Mouse (Mus musculus): ENCODE data around the gene Fgf14. TPM values are rescaled to one million over a fixed set of nuclear protein-coding genes. Genes with fewer than 3 reads are reported as not detected.

The Fgf14 gene
- total and polyA plus RNA-seq, 3 experiments, result not detected

DNA sequence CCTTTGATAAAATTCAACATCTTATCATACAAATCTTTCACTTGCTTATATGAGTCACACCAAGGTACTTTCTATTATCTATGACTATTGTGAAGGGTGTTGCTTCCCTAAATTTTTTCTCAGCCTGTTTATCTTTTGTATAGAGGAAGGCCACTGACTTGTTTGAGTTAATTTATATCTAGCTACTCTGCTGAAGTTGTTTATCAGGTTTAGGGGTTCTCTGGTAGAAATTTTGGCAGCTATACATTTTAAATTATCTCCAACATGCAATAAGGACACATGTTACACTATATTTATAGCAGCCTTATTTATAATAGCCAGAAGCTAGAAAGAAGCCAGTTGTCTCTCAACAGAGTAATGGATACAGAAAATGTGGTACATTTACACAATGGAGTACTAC lies 389.9 kb downstream of the Fgf14 start (continued):
- TF ChIP-seq CTCF (IDR thresholded peaks at IDR 0.05 in 2 of 3, conservative IDR thresholded peaks at IDR 0.05 in 1 of 3; ENCODE audit: control insufficient read depth in 1 of 3, insufficient read depth in 1 of 3, low read depth in 2 of 3, low read length in 3 of 3, poor library complexity in 1 of 3, severe bottlenecking in 1 of 3), result no peak
- TF ChIP-seq SIN3A (IDR thresholded peaks at IDR 0.05; ENCODE audit: low read length), result 0 out of 2 replicates have a peak, but pooled peaks have one; percentile 16
- no peak for TF ChIP-seq JUND (IDR thresholded peaks at IDR 0.05; ENCODE audit: low read depth, low read length)
- TF ChIP-seq KAT2A (conservative IDR thresholded peaks at IDR 0.05; ENCODE audit: low read depth, low read length), result no peak
- TF ChIP-seq ELF1 (IDR thresholded peaks at IDR 0.05; ENCODE audit: low read depth, low read length), result no peak
- TF ChIP-seq ZKSCAN1 (IDR thresholded peaks at IDR 0.05; ENCODE audit: low read depth, low read length), result no peak
- no peak for TF ChIP-seq ZC3H11A (IDR thresholded peaks at IDR 0.05; ENCODE audit: low read depth, low read length)
- no peak for TF ChIP-seq RAD21 (IDR thresholded peaks at IDR 0.05; ENCODE audit: low read depth, low read length)
- no peak for TF ChIP-seq E2F4 (IDR thresholded peaks at IDR 0.05; ENCODE audit: borderline replicate concordance, low read depth, low read length)
- peak; percentile 38; the same call in 1 of the 2 replicates for TF ChIP-seq GATA1 (IDR thresholded peaks at IDR 0.05; ENCODE audit: low read depth, low read length)
- no peak for TF ChIP-seq HCFC1 (IDR thresholded peaks at IDR 0.05; ENCODE audit: low read depth, low read length)
- TF ChIP-seq BHLHE40 (IDR thresholded peaks at IDR 0.05; ENCODE audit: borderline replicate concordance, low read depth, low read length), result no peak
- no peak for TF ChIP-seq USF2 (IDR thresholded peaks at IDR 0.05; ENCODE audit: borderline replicate concordance in 1 of 2, insufficient read depth in 1 of 2, low read depth in 1 of 2, low read length in 2 of 2)
- no peak for TF ChIP-seq POLR2A (IDR thresholded peaks at IDR 0.05; ENCODE audit: control insufficient read depth in 1 of 2, insufficient read depth in 1 of 2, low read depth in 1 of 2, low read length in 2 of 2, poor library complexity in 1 of 2)
- no peak for TF ChIP-seq GABPA (IDR thresholded peaks at IDR 0.05; ENCODE audit: low read depth, low read length)
- TF ChIP-seq ZNF384 (IDR thresholded peaks at IDR 0.05; ENCODE audit: low read depth, low read length), result no peak
- TF ChIP-seq TAL1 (IDR thresholded peaks at IDR 0.05; ENCODE audit: low read length), result no peak

DNA sequence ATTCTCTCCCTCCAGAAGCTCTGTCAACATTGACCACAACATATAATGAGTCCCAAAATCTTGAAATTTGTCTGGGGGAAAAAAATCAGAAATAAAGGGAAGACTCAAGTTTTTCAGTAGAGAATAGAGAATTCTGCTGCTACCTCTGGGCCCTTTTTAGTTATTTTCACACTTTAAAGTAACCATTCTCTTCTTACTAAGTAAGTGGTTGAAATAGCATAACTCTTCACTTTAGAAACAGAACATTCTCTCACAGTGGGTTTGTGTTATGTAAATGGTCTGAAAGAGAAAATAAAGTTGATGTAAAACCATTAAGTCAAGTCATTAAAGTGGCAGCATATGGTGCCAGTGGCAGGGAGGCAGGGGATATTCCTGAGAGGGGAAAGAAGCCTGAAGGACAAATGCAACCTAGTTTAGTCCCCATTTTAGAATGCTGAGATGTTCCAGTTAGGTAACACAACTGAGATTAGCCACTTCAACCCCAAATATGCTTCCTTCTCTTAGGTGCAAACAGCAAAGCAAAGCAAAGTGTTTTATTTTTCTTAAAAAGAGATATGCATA lies 398.5 kb downstream of the Fgf14 start:
- H3K9ac ChIP-seq (ENCODE audit: control insufficient read depth, low read depth, low read length, poor library complexity, severe bottlenecking), result no peak overlapping the region
- no peaks in the 10 kb centered on the region for H3K27me3 ChIP-seq (ENCODE audit: control insufficient read depth in 1 of 2, insufficient read depth in 2 of 2, low read length in 2 of 2)
- no peaks in the 10 kb centered on the region for H3K79me2 ChIP-seq (ENCODE audit: control insufficient read depth, insufficient read depth, low read length, poor library complexity)
- TF ChIP-seq KAT2A (conservative IDR thresholded peaks at IDR 0.05; ENCODE audit: low read depth, low read length) (no peak), MYB (IDR thresholded peaks at IDR 0.05; ENCODE audit: low read depth, low read length) (no peak), POLR2AphosphoS2 (IDR thresholded peaks at IDR 0.05; ENCODE audit: low read length) (no peak), MAZ (IDR thresholded peaks at IDR 0.05; ENCODE audit: low read depth, low read length) (no peak), TBP (IDR thresholded peaks at IDR 0.05; ENCODE audit: low read depth, low read length) (no peak)
- no peaks in the 10 kb centered on the region for H3K9me3 ChIP-seq (replicated peaks; ENCODE audit: insufficient read depth, low read length)
- no peak overlapping the region for H3K27ac ChIP-seq (ENCODE audit: control insufficient read depth, low read depth, low read length)
- H3K36me3 ChIP-seq (ENCODE audit: control insufficient read depth in 1 of 2, insufficient read depth in 2 of 2, low read length in 2 of 2), result peaks cover 0 to 3% of the 10 kb centered on the region in 2 experiments; a peak in 2 of 4 replicates
- no peak overlapping the region for H3K4me3 ChIP-seq (ENCODE audit: control insufficient read depth in 1 of 2, insufficient read depth in 1 of 2, low read depth in 2 of 2, low read length in 2 of 2)
- no peaks in the 10 kb centered on the region; a peak in 1 of 4 replicates for H3K4me1 ChIP-seq (ENCODE audit: control insufficient read depth in 1 of 2, insufficient read depth in 2 of 2, low read length in 2 of 2)
- no peak for DNase-seq (ENCODE audit: low read depth, low spot score)

Data from MEL (cell line).